Mouse (Mus musculus) forebrain, embryonic 12.5 days (tissue): ENCODE measurements around the gene Rps23. TPM values are rescaled to one million over a fixed set of nuclear protein-coding genes. Genes with fewer than 3 reads are reported as not detected.

ENCODE experiments used
- ATAC-seq: fragments of 200-750 bp; cut with Nextera tagmentation; 2 replicates; pipeline ENCODE4 v1.8.0; 2017; ENCODE audit warnings: moderate TSS enrichment; ENCODE audit not compliant: low FRiP score
- H3K27ac ChIP-seq: fragments of 300-500 bp; sonication (generic); 2 replicates; pipeline ENCODE4 v1.5.1; 2016; ENCODE audit warnings: mild to moderate bottlenecking
- H3K27me3 ChIP-seq: fragments of 300-500 bp; sonication (generic); 2 replicates; pipeline ENCODE4 v1.6.1; 2016; ENCODE audit warnings: mild to moderate bottlenecking
- H3K36me3 ChIP-seq: fragments of 300-500 bp; sonication (generic); replicated peaks from 2 replicates; pipeline ENCODE4 v1.6.1; 2016; ENCODE audit warnings: mild to moderate bottlenecking
- H3K4me1 ChIP-seq: fragments of 300-500 bp; sonication (generic); 2 replicates; pipeline ENCODE4 v1.6.1; 2016
- H3K4me2 ChIP-seq: fragments of 300-500 bp; sonication (generic); 2 replicates; pipeline ENCODE4 v1.6.1; 2016; ENCODE audit warnings: mild to moderate bottlenecking, moderate library complexity
- H3K4me3 ChIP-seq: fragments of 300-500 bp; sonication (generic); replicated peaks from 2 replicates; pipeline ENCODE4 v1.5.1; 2016; ENCODE audit warnings: mild to moderate bottlenecking
- H3K9ac ChIP-seq: fragments of 300-500 bp; sonication (generic); 2 replicates; pipeline ENCODE4 v1.6.1; 2016; ENCODE audit warnings: mild to moderate bottlenecking
- H3K9me3 ChIP-seq: fragments of 300-500 bp; sonication (generic); 2 replicates; pipeline ENCODE4 v1.6.1; 2016
- WGBS: fragments of 180-500 bp; shearing (Covaris S2); methylation state at CpG from one replicate; pipeline ENCODE4 v1.1.7; 2016; 5-methylcytosine and 5-hydroxymethylcytosine counted together
- polyA plus RNA-seq: library from polyadenylated mRNA; unstranded; fragments of >200 nt; fragmentation: Nextera tagmentation; extraction: Ambion mirVana; gene quantifications from 2 replicates; pipeline ENCODE4 v1.2.1, GENCODE M21; 2016

Gene Rps23
- 198 and 203 TPM in 2 replicates for polyA plus RNA-seq

- peak within 1 kb of the TSS; percentile 61 for H3K4me2 ChIP-seq
- peaks cover 32% of the 10 kb centered on the region for H3K36me3 ChIP-seq
- H3K4me3 ChIP-seq: peak within 1 kb of the TSS; percentile 87
- H3K9me3 ChIP-seq: no peaks in the 10 kb centered on the region
- H3K4me1 ChIP-seq: 0 out of 2 replicates have a peak, but pooled peaks cover 6% of the 10 kb centered on the region
- ATAC-seq: peak; percentile 98
- H3K27me3 ChIP-seq: no peaks in the 10 kb centered on the region
- peak within 1 kb of the TSS; percentile 87 for H3K9ac ChIP-seq
- H3K27ac ChIP-seq: peak within 1 kb of the TSS; percentile 79
- under 1% methylated on average over 57 of the region's 57 CpGs for WGBS
Observed at GRCm38 (mm10) chr13:90922751-90923612, at the start of gene Rps23. Gene Rps23, plus strand, starts transcription at chr13:90922958.

- no peak overlapping the region for H3K4me3 ChIP-seq
- no peak overlapping the region for H3K27ac ChIP-seq
- 77% methylated on average over 1 of the region's 1 CpGs for WGBS
- no peaks in the 10 kb centered on the region for H3K36me3 ChIP-seq
- no peak overlapping the region for H3K9ac ChIP-seq
- ATAC-seq: no peak
- no peaks in the 10 kb centered on the region for H3K9me3 ChIP-seq
- H3K4me1 ChIP-seq: peaks cover 5% of the 10 kb centered on the region
- peaks cover 6% of the 10 kb centered on the region; the same call in 1 of the 2 replicates for H3K27me3 ChIP-seq
- no peak overlapping the region for H3K4me2 ChIP-seq
Observed at GRCm38 (mm10) chr13:90881727-90882429, 40.9 kb upstream of the Rps23 start.

DNA sequence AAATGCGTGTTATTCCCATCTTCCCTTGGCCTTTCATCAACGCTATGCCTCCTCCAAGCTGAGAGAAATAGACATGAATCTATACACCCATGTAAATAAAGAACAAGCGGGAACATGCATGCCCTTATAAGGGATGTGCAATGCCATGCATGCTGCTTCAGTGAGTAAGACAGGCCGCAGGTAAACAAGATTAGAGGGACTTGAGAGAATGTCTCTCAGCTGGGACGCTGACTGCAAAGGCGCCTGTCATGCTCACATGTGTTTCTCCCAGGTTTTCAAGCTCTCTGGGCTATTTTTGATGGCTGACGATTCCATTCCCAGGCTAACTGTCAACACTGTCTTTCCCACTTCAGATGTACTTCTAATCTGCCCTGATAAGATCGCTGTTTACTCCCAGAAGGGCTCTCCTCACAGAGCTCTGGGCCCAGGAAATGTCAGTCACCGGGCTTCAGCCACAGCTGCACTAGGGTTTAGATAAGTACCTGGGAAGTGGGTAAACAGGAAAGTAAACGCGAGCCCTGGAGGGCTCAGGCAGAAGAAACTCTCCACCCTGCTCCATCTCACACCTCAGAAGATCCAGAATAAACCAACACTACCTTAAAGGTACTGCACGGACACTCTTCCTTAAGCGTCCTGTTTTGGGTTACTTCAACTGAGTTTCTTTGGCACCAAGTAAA lies 36.8 kb upstream of the Rps23 start:
- H3K4me2 ChIP-seq: peak overlapping the region; percentile 62
- H3K27me3 ChIP-seq: peaks cover 6% of the 10 kb centered on the region; the same call in 1 of the 2 replicates
- WGBS: 58% methylated on average over 13 of the region's 13 CpGs
- peak; percentile 49 for ATAC-seq
- H3K4me1 ChIP-seq: peaks cover 5% of the 10 kb centered on the region
- peak overlapping the region; percentile 39 for H3K4me3 ChIP-seq
- H3K9ac ChIP-seq: no peak overlapping the region
- no peak overlapping the region for H3K27ac ChIP-seq
- H3K36me3 ChIP-seq: no peaks in the 10 kb centered on the region
- no peaks in the 10 kb centered on the region for H3K9me3 ChIP-seq

GRCm38 (mm10) chr13:90886568-90886983 lies 36.2 kb upstream of the Rps23 start:
- peaks cover 6% of the 10 kb centered on the region; the same call in 1 of the 2 replicates for H3K27me3 ChIP-seq
- H3K4me1 ChIP-seq: peaks cover 5% of the 10 kb centered on the region
- H3K36me3 ChIP-seq: no peaks in the 10 kb centered on the region
- peak overlapping the region; percentile 62 for H3K4me2 ChIP-seq
- no peaks in the 10 kb centered on the region for H3K9me3 ChIP-seq
- H3K27ac ChIP-seq: no peak overlapping the region
- peak; percentile 67 for ATAC-seq
- peak overlapping the region; percentile 39 for H3K4me3 ChIP-seq
- 2% methylated on average over 18 of the region's 18 CpGs for WGBS
- H3K9ac ChIP-seq: no peak overlapping the region

- Histone ChIP-seq H3K9ac (no peak overlapping the region), H3K27ac (no peak overlapping the region), H3K27me3 (peaks cover 6% of the 10 kb centered on the region; the same call in 1 of the 2 replicates), H3K4me1 (peaks cover 5% of the 10 kb centered on the region), H3K4me2 (no peak overlapping the region), H3K9me3 (no peaks in the 10 kb centered on the region), H3K4me3 (no peak overlapping the region), H3K36me3 (no peaks in the 10 kb centered on the region)
- no peak for ATAC-seq
- 91% methylated on average over 5 of the region's 5 CpGs for WGBS
Observed at GRCm38 (mm10) chr13:90890111-90890510, 32.6 kb upstream of the Rps23 start.

DNA sequence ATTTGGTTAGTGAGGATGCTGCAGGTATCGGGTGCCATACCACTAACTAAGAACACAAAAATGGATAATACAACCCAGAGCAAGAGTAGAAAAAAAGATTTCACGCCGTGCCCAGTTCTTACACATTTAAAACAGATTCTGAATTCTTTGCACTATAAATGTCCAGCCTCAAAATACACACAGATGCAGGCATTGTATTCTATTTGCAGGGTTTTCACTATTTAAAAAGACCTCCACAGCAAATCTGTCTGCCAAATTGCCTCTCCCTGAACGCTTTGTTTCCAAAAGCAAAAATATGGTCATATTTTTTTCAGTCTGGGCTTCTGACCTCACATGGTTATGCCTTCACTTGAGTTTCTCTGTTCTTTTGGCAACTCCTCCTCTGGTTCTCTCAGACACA lies 27.9 kb upstream of the Rps23 start:
- H3K4me2 ChIP-seq: no peak overlapping the region
- H3K36me3 ChIP-seq: no peaks in the 10 kb centered on the region
- no peaks in the 10 kb centered on the region for H3K4me1 ChIP-seq
- H3K27me3 ChIP-seq: no peaks in the 10 kb centered on the region
- no peak overlapping the region for H3K4me3 ChIP-seq
- WGBS: 91% methylated on average over 4 of the region's 4 CpGs
- H3K9me3 ChIP-seq: no peaks in the 10 kb centered on the region
- no peak for ATAC-seq
- no peak overlapping the region for H3K27ac ChIP-seq
- no peak overlapping the region for H3K9ac ChIP-seq

DNA sequence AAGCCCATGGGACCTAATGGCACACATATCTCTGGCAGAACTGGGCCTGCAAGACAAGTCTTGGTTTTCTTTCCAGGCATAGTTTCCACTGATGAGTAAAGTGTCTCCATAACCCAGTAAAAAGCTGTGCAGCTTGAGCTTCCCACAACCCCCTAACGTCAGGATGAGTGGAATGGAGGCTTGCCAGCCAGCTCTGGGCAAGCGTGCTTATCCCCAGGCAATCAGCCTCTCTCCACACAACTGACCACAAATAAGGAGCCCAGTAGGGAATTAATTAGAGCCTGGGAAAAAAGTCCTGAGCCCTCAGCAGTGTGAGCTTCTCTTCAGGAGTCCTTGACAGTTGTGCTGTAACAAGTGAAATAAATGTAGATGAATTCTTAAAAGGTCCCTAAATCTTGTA lies 26.7 kb upstream of the Rps23 start:
- no peaks in the 10 kb centered on the region for H3K36me3 ChIP-seq
- H3K9ac ChIP-seq: no peak overlapping the region
- WGBS: 13% methylated on average over 2 of the region's 2 CpGs
- ATAC-seq: no peak
- no peak overlapping the region for H3K27ac ChIP-seq
- H3K4me2 ChIP-seq: no peak overlapping the region
- H3K4me1 ChIP-seq: no peaks in the 10 kb centered on the region
- no peaks in the 10 kb centered on the region for H3K9me3 ChIP-seq
- H3K27me3 ChIP-seq: no peaks in the 10 kb centered on the region
- H3K4me3 ChIP-seq: no peak overlapping the region

GRCm38 (mm10) chr13:90896821-90897220 lies 25.9 kb upstream of the Rps23 start:
- Histone ChIP-seq H3K36me3 (no peaks in the 10 kb centered on the region), H3K27me3 (no peaks in the 10 kb centered on the region), H3K9ac (no peak overlapping the region), H3K27ac (no peak overlapping the region), H3K4me2 (no peak overlapping the region), H3K9me3 (no peaks in the 10 kb centered on the region), H3K4me3 (no peak overlapping the region), H3K4me1 (no peaks in the 10 kb centered on the region)
- ATAC-seq: no peak
- WGBS: 89% methylated on average over 12 of the region's 12 CpGs

DNA sequence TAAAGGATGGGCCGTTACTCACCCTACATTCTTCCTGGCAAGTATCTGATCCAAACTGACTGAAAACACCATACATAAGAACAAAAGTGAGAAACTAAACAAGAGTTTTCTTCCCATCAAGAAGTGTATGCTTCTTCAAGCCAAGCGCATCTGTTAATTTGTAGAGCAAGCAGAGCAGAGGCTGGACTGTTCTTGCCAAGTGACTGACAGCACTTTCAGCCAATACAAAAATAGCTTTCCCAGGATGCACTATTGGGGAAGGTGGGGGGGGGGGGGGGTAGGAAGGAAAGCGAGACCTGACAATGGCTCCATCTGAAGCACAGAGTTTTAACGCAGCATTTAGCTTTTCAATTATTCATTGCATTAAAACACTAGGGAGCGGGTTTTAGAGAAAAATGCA lies 17.6 kb upstream of the Rps23 start, which contains the start of gene Atp6ap1l:
Gene Atp6ap1l, minus strand, starts transcription at position 180 of the 400 bp plus-strand sequence.
- no peaks in the 10 kb centered on the region for H3K36me3 ChIP-seq
- no peak for ATAC-seq
- no peak within 1 kb of the TSS for H3K4me2 ChIP-seq
- no peaks in the 10 kb centered on the region for H3K9me3 ChIP-seq
- no peak within 1 kb of the TSS for H3K27ac ChIP-seq
- H3K4me1 ChIP-seq: no peaks in the 10 kb centered on the region
- WGBS: 86% methylated on average over 5 of the region's 5 CpGs
- no peak within 1 kb of the TSS for H3K9ac ChIP-seq
- H3K4me3 ChIP-seq: no peak within 1 kb of the TSS
- no peaks in the 10 kb centered on the region for H3K27me3 ChIP-seq

DNA sequence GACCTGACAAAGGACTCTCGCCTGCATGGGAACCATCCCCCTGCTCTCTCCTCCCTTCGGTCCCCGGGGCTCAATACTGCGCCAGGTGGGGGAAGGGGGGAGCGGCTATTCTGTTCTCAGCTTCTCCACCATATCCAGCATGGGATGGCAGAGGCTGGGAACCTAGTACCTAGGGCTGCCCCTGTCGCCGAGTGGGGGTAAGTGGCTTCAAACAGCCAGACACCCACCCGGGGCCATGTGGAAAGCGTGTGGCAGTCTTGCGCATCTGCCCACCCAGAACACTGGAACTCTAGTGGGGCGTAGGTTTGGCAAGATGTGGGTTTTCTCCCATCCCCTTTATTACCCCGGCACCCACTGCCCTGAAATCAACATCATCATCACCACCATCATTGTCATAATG lies 15.4 kb upstream of the Rps23 start:
- Histone ChIP-seq H3K4me1 (no peaks in the 10 kb centered on the region), H3K9me3 (no peaks in the 10 kb centered on the region), H3K27ac (no peak overlapping the region), H3K9ac (no peak overlapping the region), H3K27me3 (no peaks in the 10 kb centered on the region), H3K36me3 (no peaks in the 10 kb centered on the region), H3K4me2 (no peak overlapping the region), H3K4me3 (no peak overlapping the region)
- 91% methylated on average over 12 of the region's 12 CpGs for WGBS
- ATAC-seq: no peak

DNA sequence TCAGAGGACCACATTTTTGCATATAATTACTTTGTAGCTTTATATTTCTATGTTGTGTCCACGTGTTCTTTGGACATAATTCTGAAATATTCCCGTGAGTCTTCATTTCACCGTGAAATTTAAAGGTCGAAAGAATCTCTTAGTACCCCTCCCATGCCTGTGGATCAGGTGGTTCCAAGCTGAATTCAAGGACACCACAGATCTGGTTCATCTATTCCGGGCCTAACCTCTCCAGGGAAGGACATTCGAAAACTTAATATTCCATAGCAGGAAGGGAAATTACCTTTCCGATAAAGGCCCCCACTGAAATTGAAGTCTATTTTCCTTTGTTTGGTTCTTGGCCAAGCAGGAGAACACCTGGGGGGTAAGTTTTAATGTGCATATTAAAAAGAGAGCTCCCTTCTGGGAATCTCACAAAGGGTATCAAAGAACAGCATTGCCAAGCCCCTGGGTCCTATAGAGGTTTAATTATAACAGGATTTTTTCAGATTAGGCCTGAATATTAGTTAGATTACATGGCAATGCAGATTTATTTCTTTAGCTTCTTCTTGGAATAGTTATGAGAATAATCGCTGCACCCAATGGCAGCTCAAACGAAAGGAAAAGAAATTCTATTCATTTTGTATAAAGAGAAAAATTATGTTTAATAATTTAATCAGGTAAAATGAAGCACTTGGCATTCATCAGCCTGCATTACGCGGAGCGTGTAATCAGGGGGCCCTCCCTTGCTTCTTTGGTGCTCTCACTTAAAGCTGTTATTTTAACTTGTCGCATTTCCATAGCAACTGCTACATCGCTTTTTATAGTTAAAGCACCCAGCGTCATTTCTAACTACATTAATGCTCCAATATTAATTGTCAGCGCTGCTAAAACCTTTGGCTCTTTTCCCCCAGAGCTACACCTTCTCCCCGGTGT lies 9.7 kb upstream of the Rps23 start:
- Histone ChIP-seq H3K4me2 (no peak overlapping the region), H3K36me3 (no peaks in the 10 kb centered on the region), H3K4me1 (peaks cover 15% of the 10 kb centered on the region), H3K9me3 (no peaks in the 10 kb centered on the region), H3K9ac (no peak overlapping the region), H3K4me3 (no peak overlapping the region), H3K27ac (peak overlapping the region; percentile 62), H3K27me3 (no peaks in the 10 kb centered on the region)
- WGBS: 64% methylated on average over 17 of the region's 17 CpGs
- ATAC-seq: peak; percentile 57; the same call in 1 of the 2 replicates
